Mouse (Mus musculus): ENCODE results near the gene Gm10563.
A peak's percentile ranks its signal among the peaks of the same experiment; 100 is the strongest.

The Gm10563 gene

DNA sequence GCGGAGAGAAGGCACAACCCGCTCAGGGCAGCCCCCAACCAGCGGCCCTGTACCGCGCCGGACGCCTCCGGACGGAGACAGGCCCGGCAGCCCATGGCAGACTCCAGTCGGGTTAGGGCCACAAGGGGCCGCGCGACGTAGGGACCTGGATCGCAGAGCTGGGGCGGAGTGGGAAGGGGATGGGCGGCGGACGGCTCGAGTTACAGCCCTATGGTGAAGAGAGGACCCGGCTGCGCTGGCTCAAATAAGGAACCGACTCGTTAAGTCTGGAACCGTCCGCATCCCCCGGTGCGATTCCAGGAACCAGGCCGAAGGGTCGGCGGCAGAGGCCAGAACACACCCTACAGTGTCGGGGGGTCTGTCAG, 7.9 kb upstream of the Gm10563 start, which contains the start of gene Mmp23:
Mmp23 (minus strand) TSS at position 299 of the 365 bp plus-strand sequence.
- peak; percentile 59 for DNase-seq (ENCODE audit: low spot score)

DNA sequence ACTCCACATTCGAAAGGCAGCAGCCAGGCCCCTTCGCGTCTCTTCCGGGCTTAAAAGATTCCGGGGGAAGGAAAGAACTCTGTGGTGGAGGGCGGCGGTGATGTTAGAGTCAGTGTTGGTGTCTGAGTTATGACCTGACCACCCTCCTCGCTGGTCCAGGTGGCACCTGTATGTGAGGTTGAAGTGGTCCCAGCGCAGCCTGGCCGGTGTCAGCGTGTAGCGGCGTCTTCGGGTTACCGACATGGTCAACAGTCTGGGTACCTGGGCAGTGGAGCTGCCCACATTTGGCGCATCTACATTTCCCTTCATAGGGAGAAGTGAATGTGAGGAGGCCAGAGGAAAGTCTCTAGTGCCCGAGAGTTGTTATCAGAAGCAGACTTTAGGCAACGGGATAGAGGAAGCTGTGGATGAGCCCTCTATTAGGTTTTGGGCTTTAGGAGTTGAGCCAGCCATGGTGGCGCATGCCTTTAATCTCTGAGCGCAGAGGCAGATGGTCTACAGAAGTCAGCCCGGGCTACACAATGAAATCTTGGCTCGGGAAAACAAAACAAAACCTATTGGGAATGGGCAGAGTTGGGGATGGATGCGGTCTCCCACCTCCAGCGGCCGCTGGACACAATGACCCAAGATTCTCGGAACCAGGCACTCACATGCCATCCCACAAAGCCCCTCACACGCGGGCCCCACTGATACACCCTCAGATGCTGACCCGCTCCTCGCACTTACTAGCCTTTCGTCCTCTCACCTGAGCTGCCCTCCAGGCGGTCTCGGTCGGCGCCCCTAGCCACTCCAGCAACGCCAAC, 7.3 kb upstream of the Gm10563 start:
- DNase-seq (ENCODE audit: low spot score) = no peak

DNA sequence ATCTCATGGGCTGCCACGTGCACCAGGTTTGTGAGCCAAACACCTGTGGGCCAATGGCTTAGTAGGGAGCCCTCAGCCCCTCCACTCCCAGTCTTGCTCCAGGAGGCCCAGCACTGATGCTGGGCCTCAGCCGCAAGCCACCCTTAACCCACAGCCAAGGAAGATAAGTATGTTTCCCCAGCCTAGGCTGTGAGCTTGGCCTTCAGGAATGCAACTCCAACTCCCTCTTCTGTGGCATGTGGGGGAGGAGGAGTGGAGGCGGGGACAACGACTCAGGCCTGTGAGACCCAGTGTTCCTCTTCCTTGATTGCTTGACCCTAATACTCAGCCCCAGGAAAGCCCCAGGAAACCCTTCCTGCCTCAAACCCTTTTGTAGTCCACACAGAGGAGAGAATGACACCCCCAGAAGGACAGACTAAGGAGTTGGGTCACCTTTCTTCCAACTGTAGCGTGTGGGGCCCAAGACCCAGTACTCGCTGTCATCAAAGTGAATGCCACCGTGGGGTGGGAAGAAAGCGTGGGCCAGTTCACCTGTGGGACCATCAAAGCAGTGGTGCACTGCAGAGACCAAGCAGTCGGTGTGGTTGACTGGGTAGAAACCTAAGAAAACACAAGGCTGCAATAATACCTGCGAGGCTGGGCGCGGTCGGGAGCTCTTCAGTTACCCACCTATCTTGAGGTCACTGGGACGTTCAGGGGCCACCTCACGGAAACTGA, 6.5 kb upstream of the Gm10563 start:
- peak; percentile 34 for DNase-seq (ENCODE audit: low spot score)

DNA sequence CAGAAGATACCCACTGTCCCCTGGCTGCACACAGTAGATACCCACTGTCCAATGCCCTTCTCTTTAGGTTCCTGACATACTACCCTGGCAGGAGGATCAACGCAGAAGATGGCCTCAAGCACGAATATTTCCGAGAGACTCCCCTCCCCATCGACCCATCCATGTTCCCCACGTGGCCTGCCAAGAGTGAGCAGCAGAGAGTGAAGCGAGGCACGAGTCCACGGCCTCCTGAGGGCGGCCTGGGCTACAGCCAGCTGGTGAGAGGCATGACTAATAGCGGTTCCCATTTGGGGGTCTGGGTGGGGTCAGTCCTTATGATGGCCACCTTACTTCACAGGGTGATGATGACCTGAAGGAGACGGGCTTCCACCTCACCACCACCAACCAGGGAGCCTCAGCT, 4.1 kb upstream of the Gm10563 start:
- no peak for DNase-seq (ENCODE audit: low spot score)

DNA sequence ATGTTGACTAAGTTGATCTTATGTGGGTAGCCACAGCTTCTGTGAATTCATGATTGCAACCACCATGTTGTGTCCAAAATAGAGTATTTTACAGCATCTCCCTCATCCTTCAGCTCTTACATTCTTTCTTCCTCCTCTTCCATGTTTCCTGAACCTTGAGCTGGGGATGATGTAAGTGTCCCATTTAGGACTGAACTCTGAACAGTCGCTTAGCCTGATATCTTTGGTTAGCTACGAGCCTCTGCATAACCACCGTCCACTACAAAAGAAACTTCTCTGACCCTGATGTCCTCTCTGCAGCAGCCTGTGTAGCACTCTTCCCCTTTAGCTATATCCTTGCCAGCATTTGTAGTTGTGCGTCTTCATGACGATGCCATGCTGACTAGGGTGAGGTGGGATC, 513 bp upstream of the Gm10563 start:
- DNase-seq (ENCODE audit: low spot score) = no peak

DNA sequence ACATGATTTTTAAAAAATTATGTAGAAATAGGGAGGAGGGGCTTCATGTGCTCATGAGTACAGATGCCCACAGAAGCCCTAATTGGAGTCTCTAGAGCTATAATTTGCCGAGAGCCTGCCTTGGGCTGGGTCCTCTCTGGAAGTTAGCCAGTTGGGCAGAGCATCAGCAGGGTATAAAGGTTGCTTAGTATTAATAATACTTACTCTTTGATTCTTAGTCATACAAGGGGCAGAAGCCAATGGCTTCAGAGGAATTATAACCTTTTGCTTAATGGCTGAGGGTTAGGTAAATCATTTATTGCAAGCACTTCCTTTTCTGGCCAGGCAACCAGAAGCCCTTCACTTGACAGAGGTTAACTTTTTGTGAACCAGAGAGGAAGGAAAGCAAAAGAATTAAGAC, 1.7 kb downstream of the Gm10563 start:
- DNase-seq (ENCODE audit: low spot score) = no peak

DNA sequence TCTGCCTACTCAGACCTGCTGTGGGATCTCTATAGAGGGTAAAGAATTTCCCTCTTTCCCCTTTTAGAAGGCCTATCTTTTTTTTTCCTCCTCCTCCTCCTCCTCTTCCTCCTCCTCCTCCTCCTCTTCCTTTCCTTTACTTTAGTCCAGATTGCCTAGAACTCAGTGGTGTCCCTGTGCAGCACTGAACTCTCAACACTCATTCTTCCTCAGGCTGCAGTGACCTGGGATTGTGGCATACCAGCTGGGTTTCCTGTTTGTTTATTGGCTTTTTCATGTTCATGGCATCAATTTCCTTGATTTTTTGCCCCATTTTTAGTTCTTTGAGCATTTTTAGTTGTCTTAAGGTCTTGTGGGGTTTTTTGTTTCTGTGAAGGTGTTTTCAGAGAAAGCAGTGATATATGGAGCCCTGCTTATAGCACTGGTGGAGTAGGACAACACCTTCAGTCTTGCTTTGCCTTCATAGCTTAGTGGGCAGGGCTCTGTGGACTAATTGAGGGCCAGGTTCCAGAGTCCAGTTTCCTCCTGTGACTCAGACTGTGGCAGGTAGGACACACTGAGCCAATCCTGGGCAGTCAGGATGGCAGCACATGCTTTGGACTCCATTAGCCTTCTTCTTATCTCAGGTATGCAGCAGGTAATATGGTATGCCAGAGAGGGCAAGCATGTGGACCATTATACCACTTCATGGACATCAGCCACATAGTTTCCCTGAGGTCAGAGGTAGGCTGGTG, 9.3 kb downstream of the Gm10563 start:
- no peak for DNase-seq (ENCODE audit: low spot score)

DNA sequence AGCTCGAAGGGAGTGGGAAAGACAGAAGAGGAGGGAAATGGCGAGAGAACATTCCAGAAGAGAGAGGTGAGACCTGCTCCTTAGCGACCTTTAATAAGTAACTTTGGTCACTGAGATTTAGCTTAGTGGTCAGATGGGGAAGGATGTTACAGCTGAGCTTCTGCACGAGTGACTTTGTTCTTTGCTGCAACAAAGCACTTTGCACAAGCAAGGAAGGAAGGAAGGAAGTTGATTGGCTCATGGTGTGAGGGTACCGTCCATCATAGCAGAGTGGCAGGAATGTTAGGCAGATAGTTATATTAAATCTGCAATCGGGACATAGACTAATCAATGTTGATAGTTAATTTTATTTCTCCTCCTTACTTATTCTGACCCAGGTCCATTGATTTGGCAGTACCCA, 14.9 kb downstream of the Gm10563 start:
- no peak for DNase-seq (ENCODE audit: low spot score)

DNA sequence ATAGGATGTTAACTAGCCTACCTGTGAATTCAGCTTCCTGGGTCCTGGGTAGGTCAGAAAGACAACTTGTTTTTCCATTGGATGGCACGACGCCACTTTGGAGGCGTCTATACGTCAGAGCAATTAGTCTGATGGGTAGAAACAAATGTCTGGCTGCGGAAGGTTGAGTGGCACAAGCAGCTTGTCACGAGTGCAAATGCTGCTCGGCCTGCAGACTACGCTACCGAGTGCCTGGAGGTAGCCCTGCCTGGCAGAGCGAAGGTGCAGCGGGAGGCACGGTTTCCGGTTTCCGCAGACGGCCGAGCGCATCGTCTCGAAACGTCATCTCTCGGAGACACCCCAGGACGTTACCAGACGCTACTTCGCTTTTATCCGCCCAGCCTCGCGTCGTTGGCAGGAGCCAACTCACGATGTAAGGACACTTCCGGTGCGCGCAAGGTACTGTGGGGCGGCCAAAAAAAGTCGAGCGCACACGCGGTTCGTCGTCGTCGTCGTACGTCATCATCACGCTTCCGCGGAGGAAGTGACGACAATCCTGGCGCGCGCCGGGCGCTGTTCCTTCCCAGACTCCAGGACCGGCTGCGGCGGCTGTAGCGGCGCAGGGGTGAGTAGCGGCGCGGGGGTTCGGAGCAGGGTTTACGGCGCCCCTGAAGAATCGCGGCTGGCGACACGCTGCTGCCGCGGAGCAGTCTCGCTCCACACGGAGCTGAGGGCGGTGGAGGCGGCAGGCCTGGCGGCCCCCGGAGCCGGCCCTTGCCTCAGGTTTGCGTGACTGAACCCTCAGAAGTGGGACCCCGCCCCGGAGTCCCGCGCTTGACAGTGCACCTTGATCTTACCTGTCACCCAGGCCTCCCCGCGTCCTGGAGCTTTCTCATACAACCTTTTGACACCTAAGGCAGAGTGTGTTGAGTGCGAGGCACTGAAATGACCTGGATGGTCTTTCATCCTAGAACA, 20.6 kb downstream of the Gm10563 start, which contains the start of gene Cdk11b:
Cdk11b (plus strand) TSS at position 517 of the 954 bp plus-strand sequence.
- peak; percentile 93 for DNase-seq (ENCODE audit: low spot score)

DNA sequence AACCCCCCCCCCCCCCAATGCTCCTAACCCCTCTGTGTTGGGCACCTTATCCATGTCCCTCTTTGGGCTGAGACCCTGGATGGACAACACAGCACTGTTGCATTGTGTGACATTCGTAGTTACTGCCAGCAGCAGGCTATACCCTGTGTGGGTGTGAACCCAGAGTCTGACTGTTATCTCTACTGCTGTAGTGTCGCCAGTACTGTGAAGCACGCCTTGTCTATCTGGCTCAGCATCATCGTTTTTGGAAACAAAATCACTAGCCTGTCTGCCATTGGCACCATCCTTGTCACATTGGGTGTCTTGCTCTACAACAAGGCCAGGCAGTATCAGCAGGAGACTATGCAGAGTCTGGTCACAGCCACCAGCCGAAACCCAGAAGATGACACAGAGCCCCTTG, 26.9 kb downstream of the Gm10563 start:
- no peak for DNase-seq (ENCODE audit: low spot score)

DNA sequence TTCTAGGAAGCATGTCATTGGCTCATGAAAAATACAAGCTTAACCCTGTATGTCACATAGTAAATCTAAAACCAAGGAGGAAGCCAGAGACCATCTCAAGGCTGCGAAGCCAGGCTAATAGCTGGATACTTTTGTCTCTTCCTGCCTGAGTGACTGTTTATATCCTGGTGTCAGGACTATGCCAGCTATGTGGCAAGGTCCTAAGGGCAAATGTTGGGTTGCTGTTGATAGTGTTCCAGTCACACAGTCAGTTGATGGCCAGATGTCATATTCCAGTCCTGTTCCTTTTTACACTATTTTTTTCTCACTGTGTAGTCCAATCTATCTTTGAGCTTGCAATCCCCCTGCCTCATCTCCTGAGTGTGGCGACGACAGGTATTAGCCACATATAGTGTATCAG, 31.9 kb downstream of the Gm10563 start:
- no peak for DNase-seq (ENCODE audit: low spot score)

DNA sequence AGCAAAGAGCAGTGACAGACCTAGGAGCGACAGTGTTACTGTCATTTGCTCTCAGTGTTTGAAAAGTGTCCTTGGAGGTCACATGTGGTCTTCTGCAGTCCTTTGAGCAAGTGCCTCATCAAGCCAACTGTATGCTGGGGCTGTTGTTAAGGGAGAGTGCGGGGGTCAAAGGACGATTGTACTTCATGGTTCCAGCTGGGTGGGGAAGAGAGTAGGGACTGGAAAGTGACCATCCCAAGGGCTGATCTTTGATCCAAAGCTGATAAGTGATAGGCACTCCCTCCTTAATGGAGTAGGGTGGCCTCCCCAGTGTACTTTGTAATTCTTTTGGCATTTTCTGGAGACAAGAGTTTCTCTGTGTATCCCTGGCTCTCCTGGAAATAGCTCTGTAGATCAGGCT, 33.3 kb downstream of the Gm10563 start:
- no peak for DNase-seq (ENCODE audit: low spot score)

DNA sequence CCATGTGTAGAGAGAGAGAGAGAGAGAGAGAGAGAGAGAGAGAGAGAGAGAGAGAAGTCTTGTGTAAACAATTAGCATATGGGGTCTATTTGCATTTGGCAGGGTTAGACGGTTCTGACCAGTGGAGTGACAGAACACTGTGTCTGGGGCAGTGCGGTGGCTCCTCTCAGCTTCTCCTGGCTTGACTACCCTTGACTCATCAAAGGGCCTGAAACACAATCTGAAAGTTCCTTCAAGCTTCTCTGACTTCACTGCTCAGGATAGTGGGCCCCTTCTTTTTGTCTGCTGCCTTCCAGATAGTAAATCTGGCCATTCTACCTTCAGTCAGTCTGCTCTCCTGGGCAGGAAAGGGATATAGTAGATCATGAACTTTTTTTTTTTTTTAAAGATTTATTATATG, 38.4 kb downstream of the Gm10563 start:
- no peak for DNase-seq (ENCODE audit: low spot score)

DNA sequence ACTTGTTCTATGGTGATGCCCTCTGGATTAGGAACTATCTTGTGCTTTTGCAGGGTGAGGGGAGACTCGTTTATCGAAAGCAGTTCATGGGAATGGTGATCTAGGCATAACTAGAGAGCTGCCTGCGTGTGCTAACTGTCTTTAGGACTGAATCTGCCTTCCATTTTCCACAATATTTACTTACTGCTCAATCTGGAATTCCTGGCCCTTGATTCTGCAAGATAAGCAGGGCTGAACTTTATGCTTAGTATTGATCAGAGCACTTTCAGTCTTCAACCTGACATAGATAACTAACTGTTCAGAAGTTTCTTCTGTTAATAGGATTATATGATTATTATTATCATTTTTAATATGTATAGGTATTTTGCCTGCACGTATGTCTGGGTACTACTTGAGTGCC, 40.1 kb downstream of the Gm10563 start:
- no peak for DNase-seq (ENCODE audit: low spot score)

DNA sequence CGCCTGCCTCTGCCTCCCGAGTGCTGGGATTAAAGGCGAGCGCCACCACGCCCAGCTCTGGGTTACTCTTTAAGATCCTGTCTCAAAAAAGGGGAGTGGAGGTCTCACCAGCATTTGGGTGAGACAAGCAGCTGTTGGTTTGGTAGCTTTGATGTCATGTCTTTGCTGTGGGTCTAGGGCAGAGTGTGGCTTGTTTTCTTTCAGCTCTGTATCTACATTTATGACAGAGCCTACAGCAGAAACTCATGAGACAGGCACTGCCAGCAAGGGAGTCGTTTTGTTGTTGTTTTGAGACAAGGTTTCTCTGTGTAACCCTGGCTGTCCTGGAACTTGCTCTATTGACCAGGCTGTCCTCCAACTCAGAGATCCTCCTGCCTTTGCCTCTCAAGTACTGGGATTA, 41.4 kb downstream of the Gm10563 start:
- DNase-seq (ENCODE audit: low spot score) = no peak

DNA sequence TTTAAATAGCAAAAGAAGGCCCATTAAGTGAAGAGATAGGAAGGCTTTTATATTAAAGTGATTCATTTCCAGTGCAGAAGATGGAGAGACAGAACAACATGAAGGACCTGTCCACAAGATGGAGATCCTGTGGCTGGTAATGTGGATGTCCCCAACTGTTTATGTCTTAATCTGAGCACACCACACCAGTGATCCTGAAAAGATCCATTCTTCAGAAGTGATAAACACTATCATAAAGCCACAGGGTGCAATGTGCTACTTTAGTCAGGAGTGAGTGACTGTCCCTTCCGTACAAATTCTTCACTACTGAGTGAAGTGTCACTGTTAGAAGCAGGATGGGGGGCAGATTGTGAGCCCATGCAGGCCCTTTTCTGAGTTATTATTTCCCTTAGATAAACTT, 42.5 kb downstream of the Gm10563 start:
- DNase-seq (ENCODE audit: low spot score) = no peak

DNA sequence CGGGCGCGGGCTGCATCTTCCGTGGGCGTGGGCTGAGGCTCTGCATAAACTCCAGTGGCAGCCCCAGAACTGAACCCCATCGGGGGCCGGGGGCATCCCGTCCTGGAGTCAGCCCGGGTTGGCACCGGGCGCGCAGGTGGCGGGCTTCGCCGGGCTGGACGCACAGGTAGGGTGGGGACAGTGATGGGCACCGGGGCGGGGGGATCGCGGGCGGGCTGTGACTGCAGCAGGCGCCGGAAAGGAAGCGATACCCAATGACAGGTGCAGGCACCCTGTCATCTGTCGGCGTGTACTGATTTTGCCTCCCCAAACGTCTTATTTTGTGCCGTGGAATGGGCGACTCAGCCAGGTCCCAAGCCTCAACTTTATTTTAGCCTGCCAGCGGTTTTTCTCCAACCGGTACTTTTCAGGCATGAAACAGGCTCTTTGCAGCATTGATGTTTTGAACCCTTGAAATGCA, 43.2 kb downstream of the Gm10563 start:
- no peak for DNase-seq (ENCODE audit: low spot score)

DNA sequence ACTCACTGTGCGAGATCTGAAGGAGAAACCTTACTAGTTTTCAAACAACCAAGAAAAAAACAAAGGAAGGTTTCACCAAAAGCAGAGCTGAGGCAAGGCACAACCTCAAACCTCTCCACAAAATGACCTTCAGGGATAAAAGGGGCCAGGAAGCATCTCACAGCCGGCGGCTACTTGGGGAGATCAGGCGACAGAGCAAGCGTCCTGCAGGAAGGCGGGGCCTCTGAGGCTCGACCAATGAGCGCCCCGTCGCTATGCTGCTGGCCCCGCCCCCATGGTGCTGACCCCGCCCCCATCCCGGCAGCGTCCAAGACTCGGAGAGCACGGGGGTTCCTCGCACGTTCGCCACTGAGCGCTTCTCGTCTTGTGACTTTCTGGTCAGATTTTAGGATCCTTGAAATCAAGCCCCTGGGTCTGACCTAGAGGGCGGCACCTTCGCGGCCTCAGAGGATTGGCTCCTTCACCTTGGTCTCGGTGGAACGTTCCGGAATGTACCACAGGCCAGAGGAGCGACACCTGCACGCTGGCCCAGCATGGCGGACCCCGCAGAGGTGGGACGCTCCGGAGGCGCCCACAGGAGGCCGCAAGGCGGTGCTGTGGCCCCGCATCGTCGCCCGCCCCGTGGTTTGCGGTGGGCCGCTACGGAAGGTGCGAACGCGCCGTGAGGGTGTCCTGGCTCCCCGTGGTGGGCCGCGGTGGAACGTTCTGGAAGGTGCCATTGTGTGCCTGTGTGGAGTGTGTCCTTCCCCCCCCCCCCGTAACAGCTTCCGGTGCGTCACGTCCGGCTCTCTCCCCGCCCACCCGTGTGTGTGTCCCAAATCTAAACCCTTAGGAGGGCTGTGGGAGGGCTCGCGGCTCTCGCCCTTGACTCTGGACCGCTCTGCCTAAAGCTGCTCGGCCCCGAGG, 43.9 kb downstream of the Gm10563 start, which contains the start of gene Slc35e2:
Slc35e2 (plus strand) TSS at position 326 of the 906 bp plus-strand sequence.
- DNase-seq (ENCODE audit: low spot score) = peak; percentile 85

DNA sequence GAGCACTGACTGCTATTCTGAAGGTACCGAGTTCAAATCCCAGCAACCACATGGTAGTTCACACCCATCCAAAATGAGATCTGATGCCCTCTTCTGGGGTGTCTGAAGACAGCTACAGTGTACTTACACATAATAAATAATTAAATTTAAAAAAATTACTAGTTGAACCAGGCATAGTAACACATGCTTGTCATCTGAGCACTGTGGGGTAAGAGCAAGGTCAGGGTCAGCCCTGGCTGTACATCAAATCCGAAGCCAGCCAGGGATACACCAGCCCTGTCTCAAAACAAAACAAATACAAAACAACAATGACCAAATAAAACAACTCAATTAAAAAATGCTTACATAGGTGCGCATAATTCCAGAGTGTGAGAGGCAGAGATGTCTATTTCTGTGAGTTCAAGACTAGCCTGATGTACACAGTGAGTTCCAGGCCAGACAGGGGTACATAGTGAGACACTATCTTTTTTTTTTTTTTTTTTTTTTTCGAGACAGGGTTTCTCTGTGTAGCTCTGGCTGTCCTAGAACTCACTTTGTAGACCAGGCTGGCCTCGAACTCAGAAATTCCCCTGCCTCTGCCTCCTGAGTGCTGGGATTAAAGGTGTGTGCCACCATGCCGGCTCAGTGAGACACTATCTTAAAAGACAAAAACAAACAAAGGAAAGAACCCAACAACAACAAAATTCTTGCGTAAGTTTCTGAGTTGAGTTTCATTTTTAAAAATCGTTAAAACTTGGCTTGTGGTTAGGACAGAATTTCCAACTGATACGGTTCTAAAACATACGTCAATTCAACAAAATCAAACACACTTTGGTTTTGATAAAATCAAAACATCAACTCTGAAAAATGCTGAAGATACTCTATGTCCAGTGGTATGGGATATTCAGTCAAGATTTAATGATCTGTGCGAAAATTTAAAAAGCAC, 45.0 kb downstream of the Gm10563 start:
- DNase-seq (ENCODE audit: low spot score) = no peak

Measured in ovary, postnatal 14 days (tissue).